Mouse (Mus musculus) v-Abl transformed pro-B cells (cell line): ENCODE results near the gene Lamp1.

Source experiments
- in situ Hi-C, 2 experiments: fragments of 400-800 bp; cut with MboI; formaldehyde crosslinking; loops; one replicate each; pipeline ENCODE4 v1.15.1; 2025; ENCODE audit not compliant: unreplicated experiment in 2 of 2

The Lamp1 gene

GRCm38 (mm10) chr8:13217986-13218385 is 59.0 kb downstream of the Lamp1 start:
- in situ Hi-C loops = loop anchor here (5.0 to 10.0 kb wide), 3 partner anchors 34 to 323 kb away; partner anchors contain the start of gene Adprhl1 (in 1 of the 2)

GRCm38 (mm10) chr8:13218441-13218840 is 59.5 kb downstream of the Lamp1 start:
- in situ Hi-C loops = loop anchor here (5.0 to 10.0 kb wide), 3 partner anchors 34 to 324 kb away; partner anchors contain the start of gene Adprhl1 (in 1 of the 2)

- in situ Hi-C loops = no loop called here
Observed at GRCm38 (mm10) chr8:13224426-13224825, 65.5 kb downstream of the Lamp1 start.
